Mouse (Mus musculus) cerebellum, adult 18-20 months (tissue): ENCODE data around the gene Esr1.

Source experiments
- DNase-seq, 2 experiments: peaks; one replicate each; pipeline ENCODE4 v3.0.0; 2021

Gene Esr1

GRCm38 (mm10) chr10:4620596-4621504 lies 9.5 kb downstream of the Esr1 start:
- DNase-seq, result no peak

DNA sequence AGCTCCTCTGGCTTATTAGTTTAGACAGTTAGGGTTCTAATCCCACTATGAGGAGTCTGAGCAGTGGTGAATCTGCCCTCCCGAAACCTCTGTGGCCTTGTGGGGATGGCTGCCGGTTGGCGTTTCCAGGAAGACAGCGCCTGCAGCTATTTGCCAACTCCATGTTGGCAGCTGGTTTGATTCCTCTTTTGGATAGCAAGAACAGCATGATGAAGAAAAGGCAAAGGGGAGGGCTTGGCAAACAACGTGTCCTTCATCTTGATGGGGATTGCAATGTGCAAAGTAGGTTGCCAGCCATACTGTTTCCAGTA lies 10.1 kb downstream of the Esr1 start:
- DNase-seq, result no peak

- DNase-seq, result no peak
These were observed 11.9 kb downstream of the Esr1 start for GRCm38 (mm10) chr10:4623319-4623718.

- no peak for DNase-seq
These were observed 13.2 kb downstream of the Esr1 start for GRCm38 (mm10) chr10:4624581-4624980.

- no peak for DNase-seq
These were observed 13.9 kb downstream of the Esr1 start for GRCm38 (mm10) chr10:4625300-4625699.

GRCm38 (mm10) chr10:4626432-4626831 lies 15.0 kb downstream of the Esr1 start:
- no peak for DNase-seq

- DNase-seq, result no peak
These were observed 15.6 kb downstream of the Esr1 start for GRCm38 (mm10) chr10:4626996-4627395.

GRCm38 (mm10) chr10:4627415-4627814 lies 16.0 kb downstream of the Esr1 start:
- no peak for DNase-seq

DNA sequence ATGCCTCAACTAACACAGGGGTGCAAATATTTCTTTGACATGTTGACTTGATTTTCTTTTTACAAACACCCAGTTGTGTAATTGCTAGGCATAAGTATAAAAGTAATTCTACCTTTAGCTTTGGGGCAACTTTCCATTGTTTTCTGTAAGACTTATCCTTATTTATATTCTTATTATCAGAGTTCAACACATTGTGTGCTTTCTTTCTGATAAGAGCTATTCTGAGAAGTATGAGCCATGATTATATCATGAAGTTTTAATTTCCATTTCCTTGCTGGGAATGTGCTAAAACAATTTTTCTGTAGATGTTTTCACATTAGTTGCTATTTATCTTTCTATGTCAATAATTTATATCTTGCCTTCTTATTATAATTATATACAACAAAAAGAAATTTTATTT lies 17.9 kb downstream of the Esr1 start:
- no peak for DNase-seq

DNA sequence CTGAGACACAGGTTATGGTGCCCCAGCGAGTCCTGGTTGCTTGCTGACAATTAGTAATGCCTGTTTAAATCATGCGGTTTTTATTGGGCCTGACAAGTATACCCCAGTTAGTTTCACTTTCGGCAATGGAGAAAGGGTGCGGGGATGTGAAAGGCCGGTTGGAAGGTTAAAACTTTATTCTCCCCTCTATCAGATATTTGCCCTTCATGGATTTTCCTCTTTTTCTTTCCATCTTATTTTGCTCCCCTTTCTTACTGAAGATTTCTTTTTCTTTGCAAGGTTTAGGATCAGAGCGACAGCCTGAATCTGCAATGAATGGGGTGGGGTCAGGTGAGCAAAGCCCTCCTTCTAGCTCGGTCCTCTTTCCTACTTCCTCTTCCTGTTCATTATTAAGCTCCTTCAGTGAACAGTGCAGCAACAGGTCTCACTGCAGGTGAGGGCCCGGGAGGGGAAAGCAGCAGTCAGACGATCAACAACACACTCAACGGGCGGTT lies 20.9 kb downstream of the Esr1 start:
- no peak for DNase-seq

DNA sequence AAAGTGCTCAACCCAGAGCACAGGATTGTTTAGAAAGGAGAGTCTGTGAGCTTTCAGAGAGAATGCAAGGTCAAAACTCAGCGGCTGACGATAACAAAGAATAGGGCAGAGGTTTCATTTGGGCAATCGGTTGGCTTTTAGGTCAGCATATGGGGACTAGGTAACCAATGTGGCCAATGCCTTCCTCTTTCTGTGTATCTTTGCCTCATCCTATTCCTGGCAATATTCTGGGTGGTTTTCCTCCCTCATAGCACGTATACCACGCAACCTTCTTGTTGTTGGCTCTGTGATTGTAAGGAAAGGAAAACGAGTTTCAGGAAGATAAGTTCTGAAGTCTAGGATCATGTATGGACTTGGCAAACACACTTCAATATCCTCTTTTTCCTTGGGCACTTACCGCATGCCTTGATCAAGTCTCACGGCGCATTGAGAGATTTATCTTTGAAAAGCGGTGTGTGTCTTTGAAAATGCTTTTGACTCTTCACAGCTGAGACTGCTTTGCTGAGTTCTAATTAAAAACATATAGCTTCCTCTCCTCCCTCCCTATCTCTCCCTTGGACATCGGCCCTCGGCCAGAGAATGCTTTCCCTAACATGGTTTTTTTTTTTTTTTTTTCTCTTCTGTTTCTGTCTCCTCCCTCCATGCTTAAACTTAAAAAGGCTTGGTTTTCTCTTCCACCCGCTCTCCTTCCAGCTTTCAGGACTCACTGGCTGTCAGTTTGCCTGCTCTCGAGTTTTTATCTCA lies 22.1 kb downstream of the Esr1 start:
- no peak for DNase-seq

- no peak for DNase-seq
These were observed 24.3 kb downstream of the Esr1 start for GRCm38 (mm10) chr10:4635740-4636139.

- no peak for DNase-seq
These were observed 34.7 kb downstream of the Esr1 start for GRCm38 (mm10) chr10:4646074-4646473.

DNA sequence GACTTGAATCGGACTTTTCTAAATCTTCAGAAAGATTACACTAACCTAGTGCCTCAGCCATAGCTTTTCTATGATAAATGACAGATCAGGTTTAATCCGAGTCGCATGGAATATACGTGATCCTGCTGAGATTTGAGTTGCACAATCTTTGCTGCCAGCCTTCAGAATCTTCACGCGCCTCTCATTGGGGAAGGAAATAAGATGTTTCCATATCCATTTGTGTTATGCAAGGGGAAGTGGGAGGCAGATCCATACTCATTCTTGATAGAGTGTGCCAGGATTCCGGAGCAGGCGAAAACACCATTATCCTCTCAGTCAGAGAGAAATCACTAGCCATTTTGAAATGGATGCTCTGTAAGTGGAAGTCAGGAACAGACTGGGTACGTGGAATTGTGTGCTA lies 35.5 kb downstream of the Esr1 start:
- no peak for DNase-seq

DNA sequence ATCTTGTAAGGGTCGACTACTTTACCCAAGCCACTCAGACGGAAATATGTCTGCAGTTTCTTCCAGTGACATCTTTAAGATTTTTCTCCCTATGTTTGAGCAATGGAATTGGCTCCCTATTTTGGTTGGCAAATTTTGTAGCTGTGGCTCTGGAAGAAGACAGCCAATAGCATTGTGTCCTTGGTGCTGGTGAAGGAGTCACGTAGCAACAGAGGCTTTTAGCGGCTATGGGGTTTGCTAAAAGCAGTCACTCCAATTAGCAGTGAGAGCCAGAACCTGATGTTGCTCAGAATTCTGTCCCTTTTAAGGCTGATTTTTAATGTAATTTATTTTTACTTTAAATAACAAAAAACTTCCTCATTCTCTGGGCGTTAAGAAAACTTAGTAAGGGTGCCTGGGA lies 54.0 kb downstream of the Esr1 start:
- no peak for DNase-seq

DNA sequence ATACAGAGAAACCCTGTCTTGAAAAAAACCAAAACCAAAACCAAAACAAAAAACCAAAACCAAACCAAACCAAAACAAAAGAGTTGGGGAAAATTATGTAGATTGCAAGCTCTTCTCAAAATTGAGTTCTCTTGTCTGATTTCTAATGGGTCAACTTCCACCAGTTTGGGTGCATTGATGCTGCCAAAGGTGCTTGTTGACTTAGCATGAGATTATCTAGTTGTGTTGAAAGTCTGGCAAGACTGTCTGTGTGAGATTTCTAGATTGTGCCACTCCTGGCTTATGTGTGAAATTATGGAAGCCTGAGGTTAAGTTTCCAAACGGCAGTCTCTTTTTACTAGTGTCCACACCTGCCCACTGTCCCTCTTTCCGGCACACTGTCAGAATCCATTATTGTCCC lies 55.6 kb downstream of the Esr1 start:
- no peak for DNase-seq

GRCm38 (mm10) chr10:4670053-4670452 lies 58.7 kb downstream of the Esr1 start:
- DNase-seq, result no peak

GRCm38 (mm10) chr10:4671876-4672275 lies 60.5 kb downstream of the Esr1 start:
- DNase-seq, result no peak

DNA sequence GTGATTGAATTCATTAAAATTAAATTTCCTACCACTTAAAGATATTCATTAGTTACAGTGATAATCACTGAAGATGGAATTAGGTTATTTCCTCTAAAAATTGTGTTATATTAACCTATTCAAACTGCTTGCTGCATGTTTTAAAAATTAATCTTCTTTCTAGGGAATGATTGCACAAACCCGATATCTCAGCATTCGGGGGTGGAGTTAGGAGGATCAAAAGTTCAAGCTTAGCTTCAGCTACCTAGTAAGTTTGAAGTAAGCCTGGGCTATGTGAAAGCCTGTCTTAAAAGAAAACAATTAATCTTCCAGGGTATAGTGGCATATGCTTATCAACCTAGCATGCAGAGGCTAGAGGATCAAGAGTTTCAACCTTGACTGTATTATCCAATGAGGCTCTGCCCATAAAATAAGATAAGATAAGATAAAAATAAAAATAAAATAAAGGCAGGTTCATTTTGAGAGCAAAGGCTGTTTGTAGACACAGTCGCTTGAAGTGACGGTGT lies 62.0 kb downstream of the Esr1 start:
- DNase-seq, result no peak

GRCm38 (mm10) chr10:4674983-4675592 lies 63.7 kb downstream of the Esr1 start:
- DNase-seq, result peak; percentile 38 to 41

- DNase-seq, result peak in 1 of 2 experiments; percentile 3
These were observed 71.7 kb downstream of the Esr1 start for GRCm38 (mm10) chr10:4683106-4683505.

GRCm38 (mm10) chr10:4683711-4684265 lies 72.4 kb downstream of the Esr1 start:
- peak; percentile 41 to 63 for DNase-seq

DNA sequence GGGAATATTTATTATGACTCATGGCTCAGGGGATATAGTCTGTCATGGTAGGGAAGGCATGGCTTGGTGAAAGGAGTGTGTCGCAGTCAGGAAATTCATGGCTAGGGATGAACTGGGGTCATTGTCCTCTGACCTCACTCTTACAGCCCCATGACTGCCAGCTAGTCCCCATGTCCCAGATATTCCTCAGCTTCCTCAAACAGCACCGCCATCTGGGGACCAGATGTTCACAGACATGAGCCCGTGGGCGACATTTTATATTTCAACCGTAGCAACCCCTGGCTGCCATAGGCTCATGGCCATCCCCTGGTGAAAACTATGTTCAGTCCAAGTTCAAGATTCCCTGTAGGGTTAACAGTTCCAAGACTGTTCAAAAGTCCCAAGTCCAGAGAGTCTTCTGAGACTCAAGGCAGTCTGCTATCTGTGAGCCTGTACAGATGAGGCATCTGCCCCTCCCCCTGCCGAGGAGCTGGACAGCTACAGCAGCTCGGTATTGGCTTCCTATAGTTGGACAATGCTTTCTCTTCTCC lies 83.0 kb downstream of the Esr1 start:
- DNase-seq, result no peak
